Mouse (Mus musculus) forebrain, embryonic 12.5 days (tissue): Measurements from ENCODE around the gene Nrm. TPM values are rescaled to one million over a fixed set of nuclear protein-coding genes. Genes with fewer than 3 reads are reported as not detected.

Experiments used
- ATAC-seq: fragments of 200-750 bp; cut with Nextera tagmentation; 2 replicates; pipeline ENCODE4 v1.8.0; 2017; ENCODE audit warnings: moderate TSS enrichment; ENCODE audit not compliant: low FRiP score
- H3K27ac ChIP-seq: fragments of 300-500 bp; sonication (generic); 2 replicates; pipeline ENCODE4 v1.5.1; 2016; ENCODE audit warnings: mild to moderate bottlenecking
- H3K27me3 ChIP-seq: fragments of 300-500 bp; sonication (generic); 2 replicates; pipeline ENCODE4 v1.6.1; 2016; ENCODE audit warnings: mild to moderate bottlenecking
- H3K36me3 ChIP-seq: fragments of 300-500 bp; sonication (generic); replicated peaks from 2 replicates; pipeline ENCODE4 v1.6.1; 2016; ENCODE audit warnings: mild to moderate bottlenecking
- H3K4me1 ChIP-seq: fragments of 300-500 bp; sonication (generic); 2 replicates; pipeline ENCODE4 v1.6.1; 2016
- H3K4me2 ChIP-seq: fragments of 300-500 bp; sonication (generic); 2 replicates; pipeline ENCODE4 v1.6.1; 2016; ENCODE audit warnings: mild to moderate bottlenecking, moderate library complexity
- H3K4me3 ChIP-seq: fragments of 300-500 bp; sonication (generic); replicated peaks from 2 replicates; pipeline ENCODE4 v1.5.1; 2016; ENCODE audit warnings: mild to moderate bottlenecking
- H3K9ac ChIP-seq: fragments of 300-500 bp; sonication (generic); 2 replicates; pipeline ENCODE4 v1.6.1; 2016; ENCODE audit warnings: mild to moderate bottlenecking
- H3K9me3 ChIP-seq: fragments of 300-500 bp; sonication (generic); 2 replicates; pipeline ENCODE4 v1.6.1; 2016
- WGBS: fragments of 180-500 bp; shearing (Covaris S2); methylation state at CpG from one replicate; pipeline ENCODE4 v1.1.7; 2016; 5-methylcytosine and 5-hydroxymethylcytosine counted together
- polyA plus RNA-seq: library from polyadenylated mRNA; unstranded; fragments of >200 nt; fragmentation: Nextera tagmentation; extraction: Ambion mirVana; gene quantifications from 2 replicates; pipeline ENCODE4 v1.2.1, GENCODE M21; 2016

Gene Nrm
- polyA plus RNA-seq, 1 experiment from 2014 or later: 56.2 TPM

- H3K4me2 ChIP-seq: peak within 1 kb of the TSS; percentile 81
- H3K4me1 ChIP-seq: peaks cover 35% of the 10 kb centered on the region
- WGBS: 2% methylated on average over 43 of the region's 47 CpGs
- peak within 1 kb of the TSS; percentile 70 for H3K4me3 ChIP-seq
- H3K9me3 ChIP-seq: no peaks in the 10 kb centered on the region
- peak; percentile 92 for ATAC-seq
- H3K27ac ChIP-seq: peak within 1 kb of the TSS; percentile 89
- H3K27me3 ChIP-seq: peaks cover 15% of the 10 kb centered on the region
- H3K36me3 ChIP-seq: peaks cover 35% of the 10 kb centered on the region
- peak within 1 kb of the TSS; percentile 75 for H3K9ac ChIP-seq
These were observed 37.9 kb upstream of the Nrm start, which contains the start of gene Flot1 for GRCm38 (mm10) chr17:35822964-35823937. Gene Flot1 (plus strand): TSS chr17:35823230.

GRCm38 (mm10) chr17:35824402-35824801, 36.7 kb upstream of the Nrm start:
- Histone ChIP-seq H3K4me2 (peak overlapping the region; percentile 81), H3K4me1 (peaks cover 35% of the 10 kb centered on the region), H3K27me3 (peaks cover 13% of the 10 kb centered on the region), H3K36me3 (peaks cover 35% of the 10 kb centered on the region), H3K27ac (no peak overlapping the region), H3K9me3 (no peaks in the 10 kb centered on the region), H3K9ac (no peak overlapping the region), H3K4me3 (peak overlapping the region; percentile 70)
- 69% methylated on average over 7 of the region's 7 CpGs for WGBS
- no peak for ATAC-seq

DNA sequence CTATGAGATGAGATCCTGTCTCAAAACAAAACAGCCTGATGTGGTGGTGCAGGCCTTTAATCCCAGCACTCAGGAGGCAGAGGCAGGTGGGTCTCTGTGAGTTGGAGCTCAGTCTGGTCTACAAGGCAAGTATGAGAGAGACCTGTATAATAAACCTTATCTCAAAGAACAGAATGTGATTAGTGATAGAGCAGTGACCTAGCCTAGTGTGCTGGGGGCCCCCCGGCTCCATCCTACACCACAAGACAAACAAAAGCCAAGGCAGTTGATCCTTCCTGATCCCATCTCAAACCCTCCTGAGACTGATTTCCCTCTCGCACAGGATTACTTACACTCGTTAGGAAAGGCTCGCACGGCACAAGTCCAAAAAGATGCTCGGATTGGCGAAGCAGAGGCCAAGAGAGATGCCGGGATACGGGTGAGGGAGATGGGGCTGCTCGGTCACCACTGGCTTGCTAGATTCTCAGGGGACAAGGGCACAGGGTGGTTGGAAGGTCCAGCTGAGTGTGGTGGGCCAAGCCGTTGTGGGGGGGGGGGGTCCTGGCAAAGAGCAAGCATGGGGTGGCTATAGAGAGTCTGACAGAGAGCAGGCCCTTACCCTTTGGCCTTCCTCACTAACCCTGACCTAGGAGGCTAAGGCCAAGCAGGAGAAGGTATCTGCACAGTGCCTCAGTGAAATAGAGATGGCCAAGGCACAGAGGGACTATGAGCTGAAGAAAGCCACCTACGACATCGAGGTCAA, 35.8 kb upstream of the Nrm start:
- Histone ChIP-seq H3K4me2 (no peak overlapping the region), H3K9ac (no peak overlapping the region), H3K36me3 (peaks cover 35% of the 10 kb centered on the region), H3K4me1 (peaks cover 41% of the 10 kb centered on the region), H3K9me3 (no peaks in the 10 kb centered on the region), H3K27me3 (peaks cover 7% of the 10 kb centered on the region), H3K4me3 (no peak overlapping the region), H3K27ac (no peak overlapping the region)
- 94% methylated on average over 13 of the region's 13 CpGs for WGBS
- no peak for ATAC-seq

GRCm38 (mm10) chr17:35829737-35830136, 31.4 kb upstream of the Nrm start:
- no peak overlapping the region; the same call in 1 of the 2 replicates for H3K4me3 ChIP-seq
- 2% methylated on average over 21 of the region's 21 CpGs for WGBS
- H3K27ac ChIP-seq: 0 out of 2 replicates have a peak overlapping the region, but pooled peaks have one; percentile 13

DNA sequence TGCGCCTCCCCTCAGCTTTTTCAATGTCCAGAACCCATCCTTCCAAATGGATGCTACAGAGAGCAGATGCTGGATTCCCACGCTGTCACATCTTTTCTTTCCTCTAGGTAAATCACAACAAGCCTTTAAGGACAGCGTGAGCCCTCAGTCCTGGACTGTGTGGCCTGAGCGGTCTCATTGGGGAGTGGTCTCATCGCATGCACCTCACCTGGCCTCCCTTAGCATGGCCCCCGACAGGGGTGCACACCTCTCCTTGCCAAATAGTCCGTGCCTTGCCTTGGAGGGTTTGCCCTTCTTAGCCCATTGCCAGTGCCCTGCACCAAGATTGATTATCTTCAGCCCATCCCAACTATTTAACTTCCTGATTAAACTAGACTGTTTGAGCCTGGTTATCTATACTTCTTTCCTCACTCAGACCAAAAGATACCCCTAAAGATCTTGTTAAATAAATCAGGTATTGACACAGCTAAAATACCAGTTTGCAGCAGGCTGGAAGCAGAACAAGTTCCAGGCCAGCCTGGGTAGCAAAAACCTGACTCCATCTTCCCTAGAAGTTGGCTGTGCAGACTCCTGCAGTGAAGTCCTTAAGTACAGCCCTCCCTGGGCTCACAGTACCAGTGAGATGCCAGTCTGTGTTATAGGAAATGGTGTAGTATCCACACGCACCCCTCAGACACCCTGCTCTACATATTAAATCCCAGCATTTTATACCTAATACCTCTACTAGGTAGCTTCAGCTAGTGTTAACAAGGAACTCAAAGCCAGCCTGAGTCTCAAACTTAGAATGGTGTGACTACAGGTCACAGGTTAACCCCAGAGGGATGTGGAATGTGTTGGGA, 28.5 kb upstream of the Nrm start:
- Histone ChIP-seq H3K9ac (no peak overlapping the region), H3K4me3 (no peak overlapping the region), H3K9me3 (no peaks in the 10 kb centered on the region), H3K27ac (no peak overlapping the region), H3K4me2 (no peak overlapping the region), H3K36me3 (peaks cover 60% of the 10 kb centered on the region), H3K4me1 (peaks cover 36% of the 10 kb centered on the region), H3K27me3 (no peaks in the 10 kb centered on the region)
- no peak for ATAC-seq
- WGBS: 70% methylated on average over 8 of the region's 8 CpGs

More at GRCm38 (mm10) chr17:35829737-35830136, 31.4 kb upstream of the Nrm start:
- Histone ChIP-seq H3K9ac (no peak overlapping the region), H3K4me2 (peak overlapping the region; percentile 21; the same call in 1 of the 2 replicates), H3K27me3 (no peaks in the 10 kb centered on the region), H3K9me3 (no peaks in the 10 kb centered on the region), H3K4me1 (peaks cover 22% of the 10 kb centered on the region), H3K36me3 (peaks cover 67% of the 10 kb centered on the region)
- ATAC-seq: peak; percentile 71

GRCm38 (mm10) chr17:35833239-35833751, 27.8 kb upstream of the Nrm start:
- no peak overlapping the region for H3K4me3 ChIP-seq
- H3K4me1 ChIP-seq: peaks cover 36% of the 10 kb centered on the region
- H3K4me2 ChIP-seq: no peak overlapping the region; the same call in 1 of the 2 replicates
- no peaks in the 10 kb centered on the region for H3K9me3 ChIP-seq
- H3K27ac ChIP-seq: no peak overlapping the region
- no peak for ATAC-seq
- no peaks in the 10 kb centered on the region for H3K27me3 ChIP-seq
- 24% methylated on average over 5 of the region's 5 CpGs for WGBS
- H3K36me3 ChIP-seq: peaks cover 54% of the 10 kb centered on the region
- no peak overlapping the region for H3K9ac ChIP-seq

GRCm38 (mm10) chr17:35833894-35834293, 27.2 kb upstream of the Nrm start:
- Histone ChIP-seq H3K9ac (no peak overlapping the region), H3K36me3 (peaks cover 54% of the 10 kb centered on the region), H3K4me1 (peaks cover 38% of the 10 kb centered on the region), H3K27ac (peak overlapping the region; percentile 38; the same call in 1 of the 2 replicates), H3K27me3 (no peaks in the 10 kb centered on the region), H3K4me2 (peak overlapping the region; percentile 80), H3K9me3 (no peaks in the 10 kb centered on the region), H3K4me3 (peak overlapping the region; percentile 20; the same call in 1 of the 2 replicates)
- 56% methylated on average over 5 of the region's 5 CpGs for WGBS
- ATAC-seq: no peak

DNA sequence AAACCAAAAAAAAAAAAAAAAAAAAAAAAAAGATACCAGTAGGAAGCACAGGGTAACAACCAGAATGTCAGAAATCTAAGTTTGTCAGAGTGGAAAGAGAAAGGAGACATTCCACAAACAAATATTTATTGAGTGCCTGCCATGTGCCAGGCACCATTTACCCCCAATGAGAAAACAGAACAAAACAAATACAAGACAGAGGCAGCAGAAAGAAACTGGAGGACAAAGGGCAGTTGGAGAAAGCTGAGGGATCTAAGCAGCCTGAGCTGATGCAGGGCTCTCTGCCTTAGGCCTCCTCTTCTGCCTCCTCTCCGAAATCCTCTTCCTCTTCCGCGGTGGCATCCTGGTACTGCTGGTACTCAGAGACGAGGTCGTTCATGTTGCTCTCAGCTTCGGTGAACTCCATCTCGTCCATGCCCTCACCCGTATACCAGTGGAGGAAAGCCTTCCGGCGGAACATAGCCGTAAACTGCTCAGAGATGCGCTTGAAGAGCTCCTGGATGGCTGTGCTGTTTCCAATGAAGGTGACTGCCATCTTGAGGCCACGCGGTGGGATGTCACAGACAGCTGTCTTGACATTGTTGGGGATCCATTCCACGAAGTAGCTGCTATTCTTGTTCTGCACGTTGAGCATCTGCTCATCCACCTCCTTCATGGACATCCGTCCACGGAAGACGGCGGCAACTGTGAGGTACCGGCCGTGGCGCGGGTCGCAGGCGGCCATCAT, 26.3 kb upstream of the Nrm start:
- no peak for ATAC-seq
- peak overlapping the region; percentile 99 for H3K9ac ChIP-seq
- H3K36me3 ChIP-seq: peaks cover 54% of the 10 kb centered on the region
- H3K9me3 ChIP-seq: no peaks in the 10 kb centered on the region
- H3K4me3 ChIP-seq: peak overlapping the region; percentile 82
- no peaks in the 10 kb centered on the region for H3K27me3 ChIP-seq
- H3K27ac ChIP-seq: 0 out of 2 replicates have a peak overlapping the region, but pooled peaks have one; percentile 56
- H3K4me2 ChIP-seq: peak overlapping the region; percentile 80
- peaks cover 43% of the 10 kb centered on the region for H3K4me1 ChIP-seq
- WGBS: 77% methylated on average over 26 of the region's 26 CpGs

DNA sequence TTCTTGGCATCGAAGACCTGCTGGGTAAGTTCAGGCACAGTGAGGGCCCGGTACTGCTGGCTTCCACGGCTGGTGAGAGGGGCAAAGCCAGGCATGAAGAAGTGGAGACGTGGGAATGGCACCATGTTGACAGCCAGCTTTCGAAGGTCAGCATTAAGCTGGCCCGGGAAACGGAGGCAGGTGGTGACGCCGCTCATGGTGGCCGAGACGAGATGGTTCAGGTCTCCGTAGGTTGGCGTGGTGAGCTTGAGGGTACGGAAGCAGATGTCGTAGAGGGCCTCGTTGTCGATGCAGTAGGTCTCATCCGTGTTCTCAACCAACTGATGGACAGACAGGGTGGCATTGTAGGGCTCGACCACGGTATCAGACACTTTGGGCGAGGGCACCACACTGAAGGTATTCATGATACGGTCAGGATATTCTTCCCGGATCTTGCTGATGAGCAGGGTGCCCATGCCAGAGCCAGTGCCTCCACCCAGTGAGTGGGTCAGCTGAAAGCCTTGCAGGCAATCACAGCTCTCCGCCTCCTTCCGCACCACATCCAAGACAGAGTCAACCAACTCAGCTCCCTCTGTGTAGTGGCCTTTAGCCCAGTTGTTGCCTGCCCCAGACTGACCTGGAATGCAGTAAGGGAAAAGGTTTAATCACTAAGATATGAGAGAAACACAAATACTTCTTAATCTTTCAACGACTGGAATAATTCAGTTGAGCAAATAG, 25.5 kb upstream of the Nrm start:
- H3K9ac ChIP-seq: peak overlapping the region; percentile 99
- no peaks in the 10 kb centered on the region for H3K27me3 ChIP-seq
- H3K36me3 ChIP-seq: peaks cover 54% of the 10 kb centered on the region
- peaks cover 36% of the 10 kb centered on the region for H3K4me1 ChIP-seq
- H3K27ac ChIP-seq: 0 out of 2 replicates have a peak overlapping the region, but pooled peaks have one; percentile 56
- no peaks in the 10 kb centered on the region for H3K9me3 ChIP-seq
- H3K4me3 ChIP-seq: peak overlapping the region; percentile 82
- no peak for ATAC-seq
- peak overlapping the region; percentile 80 for H3K4me2 ChIP-seq
- WGBS: 80% methylated on average over 26 of the region's 26 CpGs

DNA sequence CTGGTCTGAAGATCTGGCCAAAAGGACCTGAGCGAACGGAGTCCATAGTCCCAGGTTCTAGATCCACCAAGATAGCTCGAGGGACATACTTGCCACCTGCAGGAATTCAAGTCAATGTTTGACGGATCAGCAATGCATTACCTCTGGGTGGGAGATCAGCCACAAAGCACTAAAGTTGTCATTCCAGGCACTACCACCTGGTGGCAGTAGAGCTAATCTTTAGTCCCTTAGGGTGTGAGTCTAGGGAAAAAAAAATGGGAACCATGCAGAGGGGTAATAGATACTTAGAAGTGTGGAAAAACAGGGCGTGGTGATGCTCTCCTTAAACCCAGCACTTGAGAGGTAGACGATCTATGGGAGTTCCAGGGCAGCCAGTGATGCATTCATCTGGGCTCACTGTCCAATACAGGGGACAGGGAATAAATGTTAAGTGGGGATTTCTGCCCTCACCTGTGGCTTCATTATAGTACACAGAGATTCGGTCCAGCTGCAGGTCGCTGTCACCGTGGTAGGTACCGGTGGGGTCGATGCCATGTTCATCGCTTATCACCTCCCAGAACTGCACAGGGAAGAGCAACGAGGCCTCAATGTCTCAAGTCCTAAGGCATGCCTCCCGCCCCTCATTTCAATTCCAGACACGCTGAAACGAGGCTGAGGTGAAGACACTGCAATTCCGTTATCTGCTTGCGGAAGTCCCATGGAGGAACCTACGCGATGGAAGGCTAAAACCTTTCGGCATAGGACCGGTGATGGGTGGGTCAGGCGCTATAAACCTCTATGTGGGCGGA, 24.7 kb upstream of the Nrm start:
- Histone ChIP-seq H3K27me3 (no peaks in the 10 kb centered on the region), H3K36me3 (peaks cover 53% of the 10 kb centered on the region), H3K9ac (peak overlapping the region; percentile 99), H3K4me3 (peak overlapping the region; percentile 82), H3K4me1 (peaks cover 34% of the 10 kb centered on the region), H3K9me3 (no peaks in the 10 kb centered on the region), H3K4me2 (peak overlapping the region; percentile 80), H3K27ac (peak overlapping the region; percentile 99)
- 8% methylated on average over 24 of the region's 24 CpGs for WGBS
- ATAC-seq: no peak
